Mouse (Mus musculus) cerebellum, adult 9-11 months (tissue): ENCODE measurements at regions not wholly inside any gene's neighbourhood (a gene's known extent, or its start where the extent isn't known, plus 50 kb on each side); places are given as distances from the start of the nearest gene placed in this dataset.
A peak's percentile ranks its signal among the peaks of the same experiment; 100 is the strongest.

ENCODE experiments used
- DNase-seq: peaks from one replicate; pipeline ENCODE4 v3.0.0; 2022

GRCm38 (mm10) chr6:81586441-81587117 lies 336.9 kb upstream of the Gcfc2 start:
- no peak for DNase-seq

- DNase-seq: peak; percentile 14
Measured at GRCm38 (mm10) chr6:81589727-81590126, 333.7 kb upstream of the Gcfc2 start.

DNA sequence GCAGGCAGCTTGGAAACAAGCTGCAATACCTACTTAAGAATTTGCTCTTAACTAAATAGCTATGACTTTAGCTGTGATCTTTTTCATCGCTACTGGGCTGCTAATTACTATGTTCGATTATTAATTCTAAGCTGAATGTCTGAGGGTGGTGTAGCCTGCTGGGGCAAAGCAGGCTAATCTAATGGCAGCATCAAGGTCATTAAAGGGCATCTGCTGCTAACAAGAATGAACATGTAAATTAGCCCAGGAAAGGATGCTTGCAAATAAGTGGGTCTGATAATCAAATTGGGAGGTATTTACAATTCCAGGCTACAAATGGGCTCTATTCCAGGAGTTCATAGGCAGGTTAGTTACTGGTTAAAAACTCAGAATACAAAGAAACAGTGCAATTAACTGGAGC lies 327.5 kb upstream of the Gcfc2 start:
- no peak for DNase-seq

DNA sequence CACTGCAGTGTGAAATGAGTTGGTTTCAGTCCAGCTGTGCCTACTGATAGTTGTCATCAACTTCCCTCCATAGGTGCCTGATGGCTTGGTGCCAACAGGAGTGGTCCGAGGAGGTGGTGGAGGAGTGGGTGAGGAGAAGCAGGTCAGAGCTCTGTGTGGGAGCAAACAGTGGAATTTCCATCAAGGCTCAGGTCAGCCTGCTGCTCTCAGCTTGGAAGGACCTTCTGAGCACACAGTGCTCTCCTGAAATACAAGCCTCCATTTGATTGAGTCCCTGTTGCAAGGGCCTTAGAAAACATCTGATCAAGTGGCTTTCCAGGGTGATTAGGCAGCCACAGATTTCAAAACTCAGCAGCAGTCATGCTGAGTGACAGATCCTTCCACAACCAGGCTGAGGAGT lies 314.8 kb upstream of the Gcfc2 start:
- DNase-seq: no peak

DNA sequence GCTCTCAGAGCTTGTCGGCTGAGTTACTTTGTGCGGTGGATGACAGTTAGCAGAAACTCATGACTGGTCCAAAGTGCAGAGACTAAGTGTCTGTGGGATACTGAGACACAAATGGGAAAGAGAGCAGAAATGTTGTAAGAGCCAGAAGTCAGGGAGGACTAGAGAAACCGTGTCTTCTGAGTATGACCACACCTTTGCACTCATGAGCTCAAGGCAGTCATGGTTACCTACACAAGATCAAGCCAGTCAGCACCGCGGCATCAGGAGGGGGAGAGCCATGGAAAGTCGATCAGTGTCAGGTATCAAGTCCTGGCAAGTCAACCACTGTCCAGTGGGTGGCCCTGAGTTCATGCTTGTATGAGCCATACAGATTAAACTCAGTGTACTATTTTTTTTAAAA lies 311.5 kb upstream of the Gcfc2 start:
- DNase-seq: no peak

GRCm38 (mm10) chr6:81618018-81618417 lies 305.5 kb upstream of the Gcfc2 start:
- no peak for DNase-seq

DNA sequence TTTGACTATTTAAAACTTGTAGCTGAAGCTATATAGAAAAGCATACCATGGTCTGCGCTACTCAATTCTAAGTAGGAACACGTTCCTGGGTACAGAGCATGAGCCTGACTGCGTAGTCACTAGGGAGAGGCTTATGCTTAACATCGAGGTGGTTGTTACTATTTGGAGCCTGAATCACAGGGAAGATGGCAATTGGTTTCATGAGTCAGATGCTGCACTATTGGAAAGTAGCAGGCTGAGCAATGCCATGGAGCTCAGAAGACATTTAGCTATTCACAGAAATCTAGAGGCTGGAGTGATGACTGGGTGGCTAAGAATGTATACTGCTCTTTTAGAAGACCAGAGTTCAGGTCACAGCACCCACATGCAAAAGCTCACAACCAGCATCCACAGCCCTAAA lies 302.4 kb upstream of the Gcfc2 start:
- no peak for DNase-seq

GRCm38 (mm10) chr6:81622714-81623113 lies 300.8 kb upstream of the Gcfc2 start:
- no peak for DNase-seq

DNA sequence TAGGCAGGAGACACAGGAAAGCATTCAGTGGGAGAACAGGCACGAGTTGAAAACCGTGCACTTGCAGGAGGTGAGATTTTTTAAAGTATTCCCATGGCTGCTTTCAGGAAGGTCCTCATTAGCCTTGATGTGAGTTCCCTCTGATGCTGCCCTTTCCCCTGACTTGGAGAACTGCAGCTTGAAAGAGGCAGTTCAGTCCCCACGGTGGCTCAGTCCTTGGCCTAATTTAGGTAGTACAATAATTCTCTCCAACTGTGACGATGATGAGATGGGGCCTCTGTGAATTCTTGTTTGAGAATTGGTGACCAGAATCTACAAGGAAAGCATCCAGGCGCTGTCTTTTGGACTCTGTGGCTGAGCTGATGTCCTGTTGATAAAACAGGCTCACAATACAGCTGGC lies 298.5 kb upstream of the Gcfc2 start:
- DNase-seq: no peak

DNA sequence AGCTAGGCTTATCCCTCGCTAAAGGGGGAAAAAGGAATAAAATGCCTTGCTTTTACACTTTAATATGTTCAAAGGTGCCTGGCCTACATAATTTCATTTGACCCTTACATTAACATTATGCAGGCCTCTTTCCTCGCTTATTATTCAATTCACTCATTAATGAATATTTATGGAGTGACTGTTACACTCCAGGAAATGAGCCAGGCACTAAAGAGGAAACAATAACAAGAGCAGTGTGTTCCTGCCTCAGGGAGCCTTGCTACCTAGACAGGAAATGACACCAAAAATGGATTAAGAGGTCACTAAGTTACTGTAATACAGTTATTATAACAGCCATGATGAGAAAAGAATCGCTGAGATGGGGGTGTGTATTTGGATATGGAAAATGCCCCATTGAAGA lies 289.9 kb upstream of the Gcfc2 start:
- DNase-seq: no peak

- no peak for DNase-seq
Measured at GRCm38 (mm10) chr6:81647615-81648375, 275.7 kb upstream of the Gcfc2 start.

- DNase-seq: no peak
Measured at GRCm38 (mm10) chr6:81651856-81652255, 271.6 kb upstream of the Gcfc2 start.

GRCm38 (mm10) chr6:81655205-81655604 lies 268.3 kb upstream of the Gcfc2 start:
- DNase-seq: no peak

GRCm38 (mm10) chr6:81660478-81661395 lies 262.7 kb upstream of the Gcfc2 start:
- DNase-seq: peak; percentile 28

- DNase-seq: no peak
Measured at GRCm38 (mm10) chr6:81668944-81669343, 254.5 kb upstream of the Gcfc2 start.

DNA sequence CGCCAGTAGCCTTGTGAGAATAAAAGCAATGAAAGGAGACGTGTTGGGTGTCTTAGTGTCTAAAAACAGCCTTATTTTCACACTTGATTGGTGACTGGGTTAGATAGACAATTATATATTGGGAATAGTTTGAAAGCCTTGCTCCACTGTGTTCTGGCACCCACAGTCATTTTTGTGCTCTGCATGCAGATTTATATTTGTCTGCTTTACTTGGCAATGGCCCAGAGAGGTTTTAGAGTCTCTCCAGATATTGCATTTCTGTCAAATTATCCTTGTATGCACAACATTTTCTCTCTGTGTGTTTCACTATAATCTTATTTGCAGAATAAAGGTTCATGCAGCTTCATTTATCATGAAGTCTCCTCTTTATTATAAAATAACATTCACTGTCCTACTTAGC lies 250.2 kb upstream of the Gcfc2 start:
- no peak for DNase-seq

DNA sequence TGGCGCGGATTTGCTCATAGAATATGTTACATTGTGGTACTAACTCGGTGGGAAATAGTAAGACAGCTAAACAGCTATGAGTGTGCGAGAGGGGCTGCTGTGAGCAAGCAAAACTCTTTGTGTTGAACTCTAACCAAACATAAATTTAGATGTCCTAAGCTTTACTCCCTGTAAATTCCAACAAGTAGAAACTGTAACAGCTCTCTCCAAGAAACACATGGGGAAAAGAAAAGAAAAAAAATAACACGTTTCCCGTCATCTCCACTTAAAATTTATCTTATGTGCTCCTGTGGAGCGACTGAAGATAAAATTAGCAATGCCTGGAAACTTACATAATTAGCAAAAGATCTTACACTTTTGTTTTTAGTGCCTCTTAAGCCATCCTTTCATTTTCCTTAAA lies 226.2 kb upstream of the Gcfc2 start:
- DNase-seq: no peak

- no peak for DNase-seq
Measured at GRCm38 (mm10) chr6:81698173-81698572, 225.3 kb upstream of the Gcfc2 start.

DNA sequence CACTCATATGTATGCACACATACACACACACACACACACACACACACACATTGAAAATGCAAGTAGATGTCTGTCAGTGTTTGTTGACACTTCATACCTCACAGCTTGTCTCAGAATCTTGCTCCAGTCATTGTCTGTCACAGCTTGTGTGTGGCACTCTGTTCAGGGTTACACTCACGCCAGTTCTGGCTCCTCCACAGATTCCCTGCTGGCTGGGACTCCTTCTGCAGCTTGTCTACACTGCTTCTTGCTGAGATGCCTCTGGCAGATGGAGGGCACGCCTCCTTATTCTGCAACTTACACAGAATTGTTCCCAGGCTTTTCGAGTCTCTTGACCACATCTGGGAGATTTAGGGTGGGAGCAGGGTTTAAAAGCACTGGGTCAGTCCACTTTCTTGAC lies 208.6 kb upstream of the Gcfc2 start:
- no peak for DNase-seq

DNA sequence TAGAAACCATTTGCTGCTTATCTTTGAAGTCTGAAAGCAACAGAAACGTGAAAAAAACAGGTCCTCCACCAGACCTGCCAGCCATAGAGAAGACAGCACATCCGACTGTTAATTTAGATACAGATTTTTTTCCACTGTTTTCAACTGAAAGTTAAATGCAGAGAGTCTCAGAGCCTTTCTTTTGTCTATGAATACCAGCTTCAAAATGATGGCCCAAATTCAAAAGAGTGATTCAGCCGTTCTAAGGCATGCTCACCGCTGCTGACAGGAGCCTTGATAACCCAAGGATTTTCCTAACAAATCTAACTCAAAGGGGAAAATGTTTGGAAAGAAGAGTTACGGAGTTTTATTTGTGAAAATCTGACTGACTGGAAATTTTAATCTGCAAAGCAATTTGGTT lies 207.1 kb upstream of the Gcfc2 start:
- no peak for DNase-seq

- DNase-seq: no peak
Measured at GRCm38 (mm10) chr6:81724601-81725545, 198.6 kb upstream of the Gcfc2 start.

- DNase-seq: no peak
Measured at GRCm38 (mm10) chr6:81731631-81732030, 191.8 kb upstream of the Gcfc2 start.
